Mouse (Mus musculus): ENCODE results near the gene Fmnl2.

DNA sequence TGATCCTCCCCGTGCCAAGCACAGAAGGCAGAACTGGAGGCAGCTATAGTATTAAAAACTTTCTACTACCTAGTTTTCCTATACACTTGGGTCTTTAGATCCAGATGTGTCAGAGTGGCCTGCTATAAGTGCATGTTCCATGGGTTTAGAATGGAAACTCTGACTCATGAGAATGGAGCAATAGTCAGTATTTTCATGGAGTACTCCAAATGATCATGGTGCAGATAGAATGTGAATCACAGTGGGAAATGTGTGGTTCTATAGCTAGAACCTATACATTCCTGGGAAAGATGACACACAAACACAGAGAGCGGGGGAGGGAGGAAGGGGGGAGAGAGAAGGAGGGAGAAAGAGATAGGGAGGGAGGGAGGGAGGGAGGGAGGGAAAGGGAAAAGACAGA, 13.8 kb upstream of the Fmnl2 start:
- TF ChIP-seq CTCF (IDR thresholded peaks at IDR 0.05) = no peak
- TF ChIP-seq POLR2A (IDR thresholded peaks at IDR 0.05; ENCODE audit: insufficient read depth, low read depth, low read length) = no peak
- TF ChIP-seq EP300 (IDR thresholded peaks at IDR 0.05; ENCODE audit: insufficient read depth, low read depth, low read length) = no peak

Data from heart, adult 2 months (tissue).